Mouse (Mus musculus) heart, adult 2 months (tissue): Measurements from ENCODE around the gene Gm10840. TPM values are rescaled to one million over a fixed set of nuclear protein-coding genes. Genes with fewer than 3 reads are reported as not detected.
"Not testable (repeated sequence)": the region's sequence is repeated elsewhere in the genome, so short reads cannot be mapped to it uniquely, and the experiment has no call there.

Experiments
- DNase-seq, 2 experiments: peaks; one replicate each; pipeline ENCODE4 v3.0.0; 2021
- H3K27ac ChIP-seq: fragments of 200-600 bp; 2 replicates; pipeline ENCODE4 v1.8.1; 2022
- H3K27me3 ChIP-seq: fragments of 200-500 bp; 2 replicates; pipeline ENCODE4 v1.6.1; 2012; ENCODE audit warnings: mild to moderate bottlenecking, low read length, inconsistent platforms, mixed read lengths; ENCODE audit not compliant: control insufficient read depth, insufficient read depth
- H3K36me3 ChIP-seq: fragments of 200-500 bp; 2 replicates; pipeline ENCODE4 v1.6.1; 2012; ENCODE audit warnings: low read length, inconsistent platforms; ENCODE audit not compliant: control insufficient read depth, insufficient read depth
- H3K4me1 ChIP-seq: fragments of 200-500 bp; 2 replicates; pipeline ENCODE4 v1.6.1; 2011; ENCODE audit warnings: low read length; ENCODE audit not compliant: control insufficient read depth, insufficient read depth
- H3K4me3 ChIP-seq: fragments of 200-600 bp; 2 replicates; pipeline ENCODE4 v1.8.1; 2022
- H3K79me2 ChIP-seq: fragments of 200-500 bp; replicated peaks from 2 replicates; pipeline ENCODE4 v1.6.1; 2012; ENCODE audit warnings: mild to moderate bottlenecking, inconsistent platforms, low read length, moderate library complexity, mixed read lengths; ENCODE audit not compliant: control insufficient read depth, insufficient read depth
- H3K9ac ChIP-seq: fragments of 200-500 bp; 2 replicates; pipeline ENCODE4 v1.6.1; 2012; ENCODE audit warnings: low read depth, mild to moderate bottlenecking, control low read depth, inconsistent platforms, low read length, mixed read lengths
- CTCF ChIP-seq: fragments of 200-600 bp; IDR thresholded peaks from 2 replicates; pipeline ENCODE4 v1.8.1; 2022; ENCODE audit warnings: antibody characterized with exemption, mild to moderate bottlenecking, moderate library complexity
- EP300 ChIP-seq: fragments of 200-500 bp; IDR thresholded peaks from 2 replicates; pipeline ENCODE4 v1.6.1; 2011; ENCODE audit warnings: low read depth, low read length, control low read depth; ENCODE audit not compliant: insufficient read depth
- POLR2A ChIP-seq: fragments of 200-500 bp; IDR thresholded peaks from 2 replicates; pipeline ENCODE4 v1.6.1; 2011; ENCODE audit warnings: mild to moderate bottlenecking, low read depth, low read length, control low read depth; ENCODE audit not compliant: insufficient read depth
- WGBS: fragments of 180-500 bp; shearing (Covaris S2); methylation state at CpG from one replicate; pipeline ENCODE4 v1.1.7; 2018; 5-methylcytosine and 5-hydroxymethylcytosine counted together
- intact Hi-C: fragments of 180-260 bp; cut with DNase I; formaldehyde crosslinking; loops from one replicate; pipeline ENCODE4 v1.15.1; 2025
- polyA plus RNA-seq: library from polyadenylated mRNA; depleted of rRNA; stranded (reverse); fragments of >200 nt; gene quantifications from 2 replicates; pipeline ENCODE4 v1.2.3, GENCODE M21; 2012; rRNA removed
- total RNA-seq, 2 experiments: library from RNA; stranded (reverse); gene quantifications; 2 replicates each; pipeline ENCODE4 v1.2.3; 2021

Gm10840 gene
- total and polyA plus RNA-seq, 3 experiments: not detected

DNA sequence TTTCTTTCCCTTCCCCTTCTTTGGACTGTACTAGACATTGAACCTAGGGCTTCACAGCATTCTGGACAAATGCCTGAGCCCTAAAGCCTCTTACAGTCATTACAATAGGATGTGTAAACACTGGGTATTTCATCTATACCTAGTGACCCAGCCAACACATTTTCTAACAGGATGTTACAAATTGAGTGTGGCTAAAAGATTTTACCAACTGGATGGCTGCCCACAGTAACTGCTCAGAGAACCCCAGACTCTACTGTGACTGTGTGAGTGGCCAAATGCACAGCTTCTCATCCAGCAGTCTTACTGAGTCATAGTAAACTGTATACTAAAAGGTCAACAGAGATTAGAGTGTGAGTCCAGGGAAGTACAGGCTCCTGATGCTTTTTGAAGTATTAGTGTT lies 34.7 kb downstream of the Gm10840 start:
- no peak for DNase-seq
- Histone ChIP-seq H3K9ac (no peak overlapping the region), H3K27ac (no peak overlapping the region)

GRCm38 (mm10) chr11:106198277-106198676 lies 37.6 kb downstream of the Gm10840 start:
- Histone ChIP-seq H3K27ac (no peak overlapping the region), H3K4me3 (no peak overlapping the region), H3K36me3 (no peaks in the 10 kb centered on the region), H3K9ac (no peak overlapping the region), H3K4me1 (no peaks in the 10 kb centered on the region), H3K79me2 (0 out of 2 replicates have a peak, but pooled peaks cover 2% of the 10 kb centered on the region), H3K27me3 (no peaks in the 10 kb centered on the region)
- DNase-seq: no peak
- 71% methylated on average over 4 of the region's 4 CpGs for WGBS
- intact Hi-C loops: loop anchor here (10.0 kb wide), 1 partner anchor 113 kb away; the partner anchor contains the start of gene Map3k3
- no peak for TF ChIP-seq CTCF
- TF ChIP-seq POLR2A: no peak
- no peak for TF ChIP-seq EP300

More for the DNA sequence above, 34.7 kb downstream of the Gm10840 start:
- Histone ChIP-seq H3K4me3 (no peak overlapping the region), H3K4me1 (peaks cover 4% of the 10 kb centered on the region; the same call in 1 of the 2 replicates), H3K36me3 (peaks cover 3% of the 10 kb centered on the region; the same call in 1 of the 2 replicates), H3K27me3 (no peaks in the 10 kb centered on the region), H3K79me2 (0 out of 2 replicates have a peak, but pooled peaks cover 2% of the 10 kb centered on the region)
- TF ChIP-seq CTCF: no peak
- TF ChIP-seq POLR2A: no peak
- TF ChIP-seq EP300: no peak
- intact Hi-C loops: loop anchor here (10.0 kb wide), 1 partner anchor 111 kb away; the partner anchor contains the start of gene Map3k3

GRCm38 (mm10) chr11:106199997-106200396 lies 39.3 kb downstream of the Gm10840 start:
- not testable (repeated sequence) for H3K79me2 ChIP-seq, H3K4me1 ChIP-seq, DNase-seq, H3K9ac ChIP-seq, H3K36me3 ChIP-seq, H3K27me3 ChIP-seq, H3K4me3 ChIP-seq, H3K27ac ChIP-seq
- intact Hi-C loops: loop anchor here (10.0 kb wide), 1 partner anchor 115 kb away; the partner anchor contains the start of gene Map3k3
- WGBS: 93% methylated on average over 7 of the region's 7 CpGs

DNA sequence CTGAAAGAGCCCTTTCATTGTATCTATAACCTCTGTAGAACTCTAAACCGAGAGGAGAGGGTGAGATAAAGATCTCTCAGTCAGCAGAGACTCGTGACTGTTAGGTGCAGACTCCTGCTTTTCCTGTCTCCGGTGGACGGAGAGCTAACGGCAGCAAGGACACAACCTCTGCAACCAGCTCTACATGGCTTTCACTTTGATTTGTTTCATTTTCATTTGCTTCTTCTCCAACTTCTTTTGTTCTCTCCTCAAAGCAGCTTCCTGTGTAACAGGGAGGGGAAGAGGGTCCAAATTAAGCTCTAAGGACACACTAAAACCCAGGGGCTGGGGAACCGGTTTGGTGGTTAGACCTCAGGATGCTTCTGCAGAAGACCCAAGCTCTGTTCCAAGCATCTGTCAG lies 40.1 kb downstream of the Gm10840 start:
- no peaks in the 10 kb centered on the region for H3K27me3 ChIP-seq
- no peak for DNase-seq
- intact Hi-C loops: no loop called here
- H3K27ac ChIP-seq: no peak overlapping the region
- no peaks in the 10 kb centered on the region for H3K4me1 ChIP-seq
- H3K36me3 ChIP-seq: no peaks in the 10 kb centered on the region
- H3K4me3 ChIP-seq: no peak overlapping the region
- WGBS: 33% methylated on average over 6 of the region's 6 CpGs
- H3K9ac ChIP-seq: no peak overlapping the region
- H3K79me2 ChIP-seq: 0 out of 2 replicates have a peak, but pooled peaks cover 2% of the 10 kb centered on the region
- no peak for TF ChIP-seq CTCF
- TF ChIP-seq POLR2A: no peak
- TF ChIP-seq EP300: no peak

GRCm38 (mm10) chr11:106201337-106202122 lies 40.9 kb downstream of the Gm10840 start:
- WGBS: 78% methylated on average over 19 of the region's 19 CpGs
- no peaks in the 10 kb centered on the region for H3K36me3 ChIP-seq
- TF ChIP-seq POLR2A (no peak), EP300 (no peak), CTCF (no peak)

DNA sequence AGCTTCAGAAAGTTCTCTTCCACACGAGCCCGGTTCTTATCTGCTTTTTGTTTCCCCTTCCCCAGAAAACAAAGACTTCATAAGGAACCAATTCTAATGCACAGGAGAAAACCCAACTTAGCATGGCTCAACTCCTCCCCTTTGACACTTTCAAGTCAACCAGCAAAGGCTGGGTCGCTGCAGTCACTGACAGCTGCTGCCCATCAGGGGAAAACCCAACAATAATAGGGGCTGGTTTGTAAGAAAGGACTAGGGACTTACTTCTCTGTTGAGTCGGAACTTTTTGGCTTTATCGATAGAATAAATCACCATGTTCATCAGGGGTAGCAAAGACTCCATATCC lies 41.4 kb downstream of the Gm10840 start, which contains the start of gene Strada:
Gene Strada (minus strand): TSS at position 46 of the 343 bp plus-strand sequence.
- Histone ChIP-seq H3K27me3 (no peaks in the 10 kb centered on the region), H3K9ac (no peak within 1 kb of the TSS), H3K36me3 (no peaks in the 10 kb centered on the region), H3K4me3 (no peak within 1 kb of the TSS), H3K4me1 (no peaks in the 10 kb centered on the region), H3K27ac (no peak within 1 kb of the TSS), H3K79me2 (0 out of 2 replicates have a peak, but pooled peaks cover 2% of the 10 kb centered on the region)
- TF ChIP-seq EP300: no peak
- no peak for TF ChIP-seq CTCF
- TF ChIP-seq POLR2A: no peak
- intact Hi-C loops: no loop called here
- DNase-seq: no peak
- WGBS: 49% methylated on average over 5 of the region's 5 CpGs

More at GRCm38 (mm10) chr11:106201337-106202122, 40.9 kb downstream of the Gm10840 start:
- H3K27me3 ChIP-seq: no peaks in the 10 kb centered on the region
- H3K4me1 ChIP-seq: no peaks in the 10 kb centered on the region
- no peak for DNase-seq
- no peak overlapping the region for H3K9ac ChIP-seq
- no peak overlapping the region for H3K27ac ChIP-seq
- H3K79me2 ChIP-seq: 0 out of 2 replicates have a peak, but pooled peaks cover 2% of the 10 kb centered on the region
- H3K4me3 ChIP-seq: no peak overlapping the region
- intact Hi-C loops: no loop called here

Other genes with a start within 250 kb of the Gm10840 start
- 1 to 10 TPM; 8.2 to 8.5 TPM for gene Cyb561, start 207.5 kb upstream of the Gm10840 start, total RNA-seq
- 17.0 and 17.6 TPM in 2 replicates for gene Cyb561, start 207.5 kb upstream of the Gm10840 start, polyA plus RNA-seq
- 10 to 100 TPM; 18.8 to 23.7 TPM for gene Ace, start 192.9 kb upstream of the Gm10840 start, total RNA-seq
- 34.4 and 42.1 TPM in 2 replicates for gene Ace, start 192.9 kb upstream of the Gm10840 start, polyA plus RNA-seq
- gene Ace3, start 166.2 kb upstream of the Gm10840 start, total RNA-seq: not detected
- not detected in 2 replicates for gene Ace3, start 166.2 kb upstream of the Gm10840 start, polyA plus RNA-seq
- gene Kcnh6, start 152.7 kb upstream of the Gm10840 start, total RNA-seq: not detected
- gene Kcnh6, start 152.7 kb upstream of the Gm10840 start, polyA plus RNA-seq: 0.26 and 0.39 TPM in 2 replicates
- gene Dcaf7, start 124.0 kb upstream of the Gm10840 start, total RNA-seq: 10 to 100 TPM; 36.5 to 39.2 TPM
- gene Dcaf7, start 124.0 kb upstream of the Gm10840 start, polyA plus RNA-seq: 28.9 and 48.7 TPM in 2 replicates
- 10 to 100 TPM; 56.4 to 59.6 TPM for gene Taco1, start 94.8 kb upstream of the Gm10840 start, total RNA-seq
- gene Taco1, start 94.8 kb upstream of the Gm10840 start, polyA plus RNA-seq: 32.8 and 45.3 TPM in 2 replicates
- 10 to 100 TPM; 36.0 to 38.9 TPM for gene Map3k3, start 76.2 kb upstream of the Gm10840 start, total RNA-seq
- 25.1 and 39.8 TPM in 2 replicates for gene Map3k3, start 76.2 kb upstream of the Gm10840 start, polyA plus RNA-seq
- 1 to 10 TPM; 3.6 to 4.7 TPM for gene Limd2, start within 50 bp of the Gm10840 start, total RNA-seq
- 10.0 and 11.5 TPM in 2 replicates for gene Limd2, start within 50 bp of the Gm10840 start, polyA plus RNA-seq
- 1 to 10 TPM; 6.2 to 7.0 TPM for gene Strada, start 41.3 kb downstream of the Gm10840 start, total RNA-seq
- gene Strada, start 41.3 kb downstream of the Gm10840 start, polyA plus RNA-seq: 16.9 and 21.8 TPM in 2 replicates
- gene Ccdc47, start 55.5 kb downstream of the Gm10840 start, total RNA-seq: 10 to 100 TPM; 78.1 to 82.2 TPM
- 23.7 and 47.4 TPM in 2 replicates for gene Ccdc47, start 55.5 kb downstream of the Gm10840 start, polyA plus RNA-seq
- gene Ddx42, start 56.1 kb downstream of the Gm10840 start, total RNA-seq: 10 to 100 TPM; 23.5 to 27.5 TPM
- gene Ddx42, start 56.1 kb downstream of the Gm10840 start, polyA plus RNA-seq: 6.0 and 11.9 TPM in 2 replicates
- 10 to 100 TPM; 20.2 to 21.6 TPM for gene Ftsj3, start 95.2 kb downstream of the Gm10840 start, total RNA-seq
- 10.2 and 15.2 TPM in 2 replicates for gene Ftsj3, start 95.2 kb downstream of the Gm10840 start, polyA plus RNA-seq
- gene Psmc5, start 95.3 kb downstream of the Gm10840 start, total RNA-seq: 100 to 1,000 TPM in 1 of 2 experiments, 10 to 100 TPM in 1; 91.8 to 104 TPM
- 54.5 and 83.5 TPM in 2 replicates for gene Psmc5, start 95.3 kb downstream of the Gm10840 start, polyA plus RNA-seq
- gene Smarcd2, start 112.1 kb downstream of the Gm10840 start, total RNA-seq: 10 to 100 TPM; 16.6 to 17.2 TPM
- 39.2 and 49.2 TPM in 2 replicates for gene Smarcd2, start 112.1 kb downstream of the Gm10840 start, polyA plus RNA-seq
- not detected for gene Tcam1, start 115.8 kb downstream of the Gm10840 start, total RNA-seq
- gene Tcam1, start 115.8 kb downstream of the Gm10840 start, polyA plus RNA-seq: 0.10 TPM in 1 of 2 replicates, not detected in the other
- gene Gh, start 141.0 kb downstream of the Gm10840 start, total RNA-seq: not detected
- gene Gh, start 141.0 kb downstream of the Gm10840 start, polyA plus RNA-seq: not detected in 2 replicates
- gene Cd79b, start 153.9 kb downstream of the Gm10840 start, total RNA-seq: 1 to 10 TPM; 1.7 to 3.0 TPM
- 3.4 and 10.1 TPM in 2 replicates for gene Cd79b, start 153.9 kb downstream of the Gm10840 start, polyA plus RNA-seq
- gene Scn4a, start 192.4 kb downstream of the Gm10840 start, total RNA-seq: 10 to 100 TPM; 22.1 to 22.8 TPM
- gene Scn4a, start 192.4 kb downstream of the Gm10840 start, polyA plus RNA-seq: 11.9 and 20.7 TPM in 2 replicates
- under 1 TPM; 0.37 to 0.48 TPM for gene Prr29, start 204.6 kb downstream of the Gm10840 start, total RNA-seq
- gene Prr29, start 204.6 kb downstream of the Gm10840 start, polyA plus RNA-seq: 7.9 and 10.4 TPM in 2 replicates
- 10 to 100 TPM; 22.0 to 22.4 TPM for gene Icam2, start 227.2 kb downstream of the Gm10840 start, total RNA-seq
- gene Icam2, start 227.2 kb downstream of the Gm10840 start, polyA plus RNA-seq: 46.8 and 60.4 TPM in 2 replicates